Mouse (Mus musculus) cerebellum, adult 11 months (tissue): ENCODE results near the gene Card19.

ENCODE experiments used
- DNase-seq: peaks from one replicate; pipeline ENCODE4 v3.0.0; 2022

Gene Card19

GRCm38 (mm10) chr13:49169448-49170207, 46.2 kb downstream of the Card19 start:
- DNase-seq, result peak; percentile 94

DNA sequence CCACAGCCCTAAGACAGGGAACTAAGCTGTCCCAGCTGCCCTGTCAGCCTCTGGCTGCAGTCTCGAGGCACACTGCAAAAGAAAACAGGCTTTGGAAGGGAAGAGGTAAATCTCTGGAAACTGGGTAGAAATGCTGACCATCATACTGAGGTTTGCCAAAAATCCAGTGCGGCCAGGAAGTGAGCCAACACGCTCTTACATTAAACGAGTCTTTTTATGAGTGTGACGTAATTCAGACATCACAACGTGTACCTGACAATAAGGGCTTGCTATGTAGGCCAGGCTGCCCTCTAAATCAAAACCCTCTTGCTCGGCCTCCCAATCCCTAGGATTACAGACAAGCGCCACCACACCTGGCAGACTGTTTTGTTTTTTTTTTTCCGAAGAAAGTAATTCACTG, 48.8 kb downstream of the Card19 start:
- no peak for DNase-seq

- DNase-seq, result no peak
These were observed 52.2 kb downstream of the Card19 start for GRCm38 (mm10) chr13:49163645-49164044.

GRCm38 (mm10) chr13:49162722-49163121, 53.1 kb downstream of the Card19 start:
- DNase-seq, result no peak

DNA sequence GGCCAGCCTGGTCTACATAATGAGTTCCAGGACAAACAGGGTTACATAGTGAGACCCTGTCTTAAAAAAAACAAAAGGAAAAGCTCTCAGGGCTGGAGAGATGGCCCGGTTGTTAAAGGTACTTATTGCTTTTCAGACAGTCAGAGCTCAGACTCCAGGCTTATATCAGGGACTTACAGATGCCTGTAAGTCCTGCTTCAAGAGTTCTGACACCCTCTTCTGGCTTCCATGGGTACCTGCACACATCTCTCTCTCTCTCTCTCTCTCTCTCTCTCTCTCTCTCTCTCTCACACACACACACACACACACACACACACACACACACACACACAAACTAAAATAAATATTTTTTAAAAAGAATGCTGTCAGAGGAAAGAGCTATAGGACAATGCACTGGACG, 54.6 kb downstream of the Card19 start:
- DNase-seq, result no peak

GRCm38 (mm10) chr13:49158040-49158713, 57.7 kb downstream of the Card19 start:
- DNase-seq, result no peak

DNA sequence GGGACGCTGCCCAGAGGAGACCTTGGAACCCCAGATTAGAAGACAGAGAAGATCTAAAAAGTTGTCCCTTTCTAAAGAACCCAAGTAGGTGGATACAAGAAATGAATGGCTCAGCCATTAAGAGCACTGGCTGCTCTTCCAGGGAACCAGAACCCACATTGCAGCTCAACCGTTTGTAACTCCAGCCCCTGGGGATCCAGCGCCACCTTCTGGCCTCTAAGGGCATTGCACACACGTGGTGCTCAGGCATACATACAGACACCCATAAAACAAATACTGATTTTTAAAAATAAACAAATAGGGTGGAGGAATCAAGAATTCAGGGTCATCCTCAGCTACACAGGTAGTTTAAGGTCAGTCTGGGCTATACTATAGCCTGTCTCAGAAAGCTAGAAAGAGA, 59.2 kb downstream of the Card19 start:
- DNase-seq, result no peak

DNA sequence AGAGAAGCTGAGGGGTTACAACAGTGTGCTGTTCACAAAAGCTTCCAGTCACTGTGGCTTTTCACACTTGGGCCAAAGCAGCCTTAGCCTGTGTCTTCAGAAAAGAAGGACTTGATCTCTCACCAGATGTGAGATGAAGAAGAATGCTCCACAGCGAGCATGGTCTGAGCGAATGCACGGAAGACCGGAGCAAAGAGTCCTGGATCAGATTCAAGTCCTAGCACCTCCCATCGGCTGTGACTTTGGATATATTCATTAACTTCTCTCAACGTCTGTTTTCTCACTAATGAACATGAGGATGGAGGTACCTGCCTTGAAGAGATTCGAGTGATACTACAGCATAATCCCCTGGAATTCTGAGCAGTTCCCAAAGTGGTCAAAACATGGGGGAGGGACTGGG, 61.2 kb downstream of the Card19 start:
- no peak for DNase-seq

DNA sequence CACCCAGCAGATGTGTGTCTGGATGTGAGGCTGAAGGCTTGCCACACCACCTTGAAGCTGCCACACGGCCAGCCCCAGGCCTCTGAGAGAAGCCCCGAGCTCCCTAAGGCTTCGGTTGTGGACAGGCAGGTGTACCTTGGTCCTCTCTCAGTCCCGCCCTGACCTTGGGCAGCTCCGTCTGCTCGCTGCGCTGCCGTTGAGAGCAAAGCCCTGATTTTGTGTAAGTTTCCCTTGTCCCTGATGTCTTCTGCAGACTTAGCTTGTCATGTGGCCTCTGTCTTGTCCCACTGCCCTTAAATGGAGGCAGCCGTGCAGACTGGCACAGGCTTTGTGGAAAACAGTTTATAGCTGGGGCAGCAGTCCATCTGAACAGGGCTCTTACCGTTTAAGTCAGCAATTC, 61.8 kb downstream of the Card19 start:
- DNase-seq, result no peak
